Mouse (Mus musculus): Measurements from ENCODE around the gene Tead1. TPM values are rescaled to one million over a fixed set of nuclear protein-coding genes. Genes with fewer than 3 reads are reported as not detected.
A peak's percentile ranks its signal among the peaks of the same experiment; 100 is the strongest.

Tead1 gene
- polyA plus RNA-seq, 1 experiment from 2014 or later, result 13.9 TPM

- Histone ChIP-seq H3K4me2 (ENCODE audit: low read depth, low read length) (no peak overlapping the region), H3K4me3 (ENCODE audit: low read depth, low read length) (no peak overlapping the region), H3K9me3 (ENCODE audit: control insufficient read depth, low read length) (no peaks in the 10 kb centered on the region), H3K36me3 (ENCODE audit: control insufficient read depth, insufficient read depth, low read length) (no peaks in the 10 kb centered on the region), H3K27ac (ENCODE audit: low read depth, low read length) (no peak overlapping the region), H3K27me3 (ENCODE audit: control insufficient read depth, insufficient read depth, low read length) (no peaks in the 10 kb centered on the region), H3K4me1 (ENCODE audit: control insufficient read depth, insufficient read depth, low read length) (no peaks in the 10 kb centered on the region), H3K9ac (replicated peaks; ENCODE audit: low read depth, low read length) (no peak overlapping the region)
- no peak for ATAC-seq (ENCODE audit: low read depth)
- WGBS, result 35% methylated on average over 5 of the region's 5 CpGs
These were observed 19.3 kb upstream of the Tead1 start for GRCm38 (mm10) chr7:112659816-112660215.

GRCm38 (mm10) chr7:112660325-112660724, 18.8 kb upstream of the Tead1 start:
- H3K4me2 ChIP-seq (ENCODE audit: low read depth, low read length), result no peak overlapping the region
- H3K9ac ChIP-seq (replicated peaks; ENCODE audit: low read depth, low read length), result no peak overlapping the region
- H3K4me1 ChIP-seq (ENCODE audit: control insufficient read depth, insufficient read depth, low read length), result no peaks in the 10 kb centered on the region
- 67% methylated on average over 1 of the region's 1 CpGs for WGBS
- H3K27me3 ChIP-seq (ENCODE audit: control insufficient read depth, insufficient read depth, low read length), result no peaks in the 10 kb centered on the region
- H3K9me3 ChIP-seq (ENCODE audit: control insufficient read depth, low read length), result no peaks in the 10 kb centered on the region
- no peak overlapping the region for H3K4me3 ChIP-seq (ENCODE audit: low read depth, low read length)
- no peaks in the 10 kb centered on the region for H3K36me3 ChIP-seq (ENCODE audit: control insufficient read depth, insufficient read depth, low read length)
- no peak for ATAC-seq (ENCODE audit: low read depth)
- no peak overlapping the region for H3K27ac ChIP-seq (ENCODE audit: low read depth, low read length)

DNA sequence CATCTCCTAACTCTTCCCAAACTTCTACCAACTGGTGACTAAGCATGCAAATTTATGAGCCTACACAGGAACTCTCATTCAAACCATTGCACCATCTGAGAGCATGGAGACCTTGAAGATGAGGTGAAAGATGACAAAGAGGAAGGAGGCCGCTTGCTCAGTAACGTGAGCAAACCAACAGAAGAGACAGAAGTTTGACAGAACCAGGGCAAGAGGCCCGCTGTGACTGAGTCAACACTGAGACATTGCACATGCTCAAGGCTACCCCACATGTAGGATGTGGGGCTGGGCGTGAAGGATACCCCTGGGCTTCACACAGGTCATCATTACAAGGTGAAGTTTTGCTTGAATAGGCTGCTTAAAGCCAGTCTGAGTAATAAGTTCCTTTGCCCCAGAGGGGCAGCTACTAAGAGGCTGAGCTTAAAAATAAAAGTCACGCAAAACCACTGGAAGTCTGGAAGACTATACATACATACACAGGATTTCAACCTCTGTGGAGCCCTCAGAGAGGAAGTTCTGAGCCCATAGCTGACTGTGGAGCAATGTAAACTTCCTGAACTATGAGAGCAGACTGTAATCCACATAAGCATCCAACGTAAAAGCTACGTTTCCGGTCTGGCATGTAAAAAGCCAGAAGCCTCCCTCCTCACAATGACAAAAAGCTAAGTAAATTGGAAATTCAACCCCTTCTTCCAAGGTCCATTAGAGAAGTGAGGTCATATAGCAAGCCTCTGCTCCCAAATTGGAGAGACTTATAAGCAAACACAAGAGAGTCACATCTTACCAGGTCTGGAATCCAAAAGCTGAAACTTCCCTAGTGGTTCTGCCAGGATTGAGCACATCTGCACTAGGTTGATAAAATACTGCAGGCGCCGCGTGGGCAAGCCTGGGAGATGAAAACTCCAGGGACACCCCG, 16.5 kb upstream of the Tead1 start:
- Histone ChIP-seq H3K9me3 (ENCODE audit: control insufficient read depth, low read length) (no peaks in the 10 kb centered on the region), H3K4me3 (ENCODE audit: low read depth, low read length) (no peak overlapping the region), H3K4me2 (ENCODE audit: low read depth, low read length) (no peak overlapping the region), H3K27ac (ENCODE audit: low read depth, low read length) (no peak overlapping the region), H3K9ac (replicated peaks; ENCODE audit: low read depth, low read length) (no peak overlapping the region), H3K4me1 (ENCODE audit: control insufficient read depth, insufficient read depth, low read length) (no peaks in the 10 kb centered on the region), H3K36me3 (ENCODE audit: control insufficient read depth, insufficient read depth, low read length) (no peaks in the 10 kb centered on the region), H3K27me3 (ENCODE audit: control insufficient read depth, insufficient read depth, low read length) (no peaks in the 10 kb centered on the region)
- WGBS, result 71% methylated on average over 12 of the region's 12 CpGs
- no peak for ATAC-seq (ENCODE audit: low read depth)

DNA sequence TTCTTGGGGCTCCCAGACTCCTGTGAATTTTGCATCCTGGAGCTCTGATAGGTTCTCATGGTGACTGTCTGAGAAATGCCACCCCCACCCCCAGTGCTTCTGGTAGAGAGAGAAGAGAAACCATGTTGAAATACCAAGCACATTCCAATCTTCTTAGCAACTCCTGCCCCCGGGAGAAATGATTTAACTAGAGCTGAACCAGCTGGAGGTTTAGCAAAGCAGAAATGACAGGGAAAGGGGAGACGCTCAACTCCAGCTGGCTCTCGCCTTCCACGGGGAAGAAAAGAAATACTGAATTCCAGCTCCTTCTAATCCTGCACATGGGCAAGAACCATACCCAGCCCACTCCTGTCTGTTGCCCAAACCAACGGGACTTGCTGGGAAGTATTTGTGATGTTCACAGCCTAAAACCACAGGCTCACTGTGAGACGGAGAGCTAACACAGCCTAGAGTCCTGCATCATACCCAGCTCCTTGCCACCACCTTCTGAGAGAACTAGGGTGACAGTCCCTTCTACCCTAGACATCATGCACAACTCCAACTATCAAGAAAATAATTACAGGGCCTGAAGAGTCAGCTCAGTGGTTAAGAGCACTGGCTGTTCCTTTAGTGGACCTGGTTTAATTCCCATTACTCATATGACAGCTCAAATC, 15.7 kb upstream of the Tead1 start:
- WGBS, result 48% methylated on average over 6 of the region's 6 CpGs
- H3K4me3 ChIP-seq (ENCODE audit: low read depth, low read length), result no peak overlapping the region
- ATAC-seq (ENCODE audit: low read depth), result no peak

GRCm38 (mm10) chr7:112669993-112670392, 9.1 kb upstream of the Tead1 start:
- Histone ChIP-seq H3K9ac (replicated peaks; ENCODE audit: low read depth, low read length) (no peak overlapping the region), H3K27me3 (ENCODE audit: control insufficient read depth, insufficient read depth, low read length) (no peaks in the 10 kb centered on the region), H3K4me2 (ENCODE audit: low read depth, low read length) (no peak overlapping the region), H3K36me3 (ENCODE audit: control insufficient read depth, insufficient read depth, low read length) (no peaks in the 10 kb centered on the region), H3K9me3 (ENCODE audit: control insufficient read depth, low read length) (no peaks in the 10 kb centered on the region), H3K4me3 (ENCODE audit: low read depth, low read length) (no peak overlapping the region), H3K27ac (ENCODE audit: low read depth, low read length) (no peak overlapping the region), H3K4me1 (ENCODE audit: control insufficient read depth, insufficient read depth, low read length) (no peaks in the 10 kb centered on the region)
- ATAC-seq (ENCODE audit: low read depth), result no peak
- whole genome bisulfite sequencing, result 85% methylated on average over 2 of the region's 2 CpGs

More for the DNA sequence above, 15.7 kb upstream of the Tead1 start:
- Histone ChIP-seq H3K27me3 (ENCODE audit: control insufficient read depth, insufficient read depth, low read length) (no peaks in the 10 kb centered on the region), H3K27ac (ENCODE audit: low read depth, low read length) (no peak overlapping the region), H3K9me3 (ENCODE audit: control insufficient read depth, low read length) (no peaks in the 10 kb centered on the region), H3K36me3 (ENCODE audit: control insufficient read depth, insufficient read depth, low read length) (no peaks in the 10 kb centered on the region), H3K4me2 (ENCODE audit: low read depth, low read length) (no peak overlapping the region), H3K4me1 (ENCODE audit: control insufficient read depth, insufficient read depth, low read length) (no peaks in the 10 kb centered on the region), H3K9ac (replicated peaks; ENCODE audit: low read depth, low read length) (no peak overlapping the region)

DNA sequence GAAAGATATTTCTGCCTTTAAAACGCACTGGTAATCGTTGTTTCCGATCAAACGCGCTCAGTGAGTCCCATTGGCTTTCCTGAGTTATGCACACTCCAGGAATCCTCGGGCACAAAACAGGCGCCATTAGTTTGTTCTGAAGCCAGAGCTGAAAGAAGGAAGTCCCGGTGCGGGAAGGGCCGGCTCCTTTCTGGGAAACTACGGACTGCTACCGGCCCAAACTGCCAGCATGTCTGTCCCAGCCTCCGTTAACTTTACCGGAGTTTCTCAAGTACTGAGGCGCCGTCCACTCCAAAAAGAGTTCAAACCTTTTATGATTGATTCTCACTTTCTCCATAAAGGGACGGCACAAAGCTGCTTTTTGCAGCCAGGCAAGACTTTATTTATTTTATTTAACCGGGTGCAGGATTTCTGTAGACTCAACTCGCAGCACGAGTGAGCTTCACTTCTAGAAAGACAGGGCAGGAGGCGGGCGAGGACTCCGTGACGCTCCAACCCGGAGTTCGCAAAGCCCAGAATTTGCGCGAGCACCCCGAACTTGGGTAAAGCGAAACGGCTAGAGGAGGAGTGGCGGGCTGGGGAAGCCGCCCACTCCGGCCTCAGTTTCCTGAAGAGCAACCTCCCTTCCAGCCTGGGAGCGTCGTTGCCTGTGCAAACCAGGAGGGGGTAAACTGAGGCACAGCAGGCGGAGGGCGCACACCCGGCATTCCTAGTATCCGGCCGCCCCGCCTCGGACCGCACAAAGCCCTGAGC, 524 bp upstream of the Tead1 start:
- no peaks in the 10 kb centered on the region for H3K9me3 ChIP-seq (ENCODE audit: control insufficient read depth, low read length)
- H3K4me2 ChIP-seq (ENCODE audit: low read depth, low read length), result peak overlapping the region; percentile 87
- H3K27me3 ChIP-seq (ENCODE audit: control insufficient read depth, insufficient read depth, low read length), result no peaks in the 10 kb centered on the region
- no peaks in the 10 kb centered on the region for H3K36me3 ChIP-seq (ENCODE audit: control insufficient read depth, insufficient read depth, low read length)
- peak overlapping the region; percentile 83 for H3K9ac ChIP-seq (replicated peaks; ENCODE audit: low read depth, low read length)
- H3K27ac ChIP-seq (ENCODE audit: low read depth, low read length), result peak overlapping the region; percentile 84
- under 1% methylated on average over 44 of the region's 44 CpGs for WGBS
- peak overlapping the region; percentile 86 for H3K4me3 ChIP-seq (ENCODE audit: low read depth, low read length)
- H3K4me1 ChIP-seq (ENCODE audit: control insufficient read depth, insufficient read depth, low read length), result peaks cover 16% of the 10 kb centered on the region; the same call in 1 of the 2 replicates
- ATAC-seq (ENCODE audit: low read depth), result peak; percentile 70

DNA sequence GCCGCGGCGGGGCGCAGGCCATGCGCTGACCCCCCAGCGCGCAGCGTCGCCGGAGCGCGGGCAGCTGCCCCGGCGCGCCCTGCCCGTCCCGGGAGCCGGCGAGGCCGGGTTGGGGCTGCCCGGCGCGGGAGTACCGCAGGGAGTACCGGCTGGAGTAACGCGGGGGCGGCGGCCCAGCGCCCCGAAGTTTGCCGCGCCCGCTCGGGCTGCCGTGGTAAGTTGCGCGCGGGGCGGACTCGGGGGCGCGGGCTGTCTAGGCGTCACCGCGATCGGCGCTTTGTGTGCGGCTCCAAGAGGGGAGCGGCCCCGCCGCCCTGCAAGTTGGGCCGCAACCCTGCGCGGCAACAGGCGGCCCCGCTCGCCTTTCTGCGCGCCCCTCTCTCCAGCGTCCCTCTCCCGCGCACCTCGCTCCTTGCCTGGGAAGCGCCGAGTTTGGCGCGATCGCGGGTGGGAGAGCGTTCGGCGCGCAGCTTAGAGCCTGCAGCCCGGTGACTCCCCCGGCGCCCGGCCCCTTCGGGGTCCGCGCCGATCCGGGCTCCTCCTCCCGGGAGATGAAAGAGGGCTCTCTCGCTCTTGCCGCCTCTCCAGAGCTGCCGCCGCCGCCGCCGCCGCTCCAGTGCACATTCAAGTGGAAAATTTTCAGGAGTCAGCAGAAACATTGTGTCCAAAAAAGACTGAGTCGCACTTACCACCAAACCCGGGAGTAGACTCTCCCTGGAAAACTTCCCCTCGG, 561 bp downstream of the Tead1 start:
- Histone ChIP-seq H3K4me2 (ENCODE audit: low read depth, low read length) (peak overlapping the region; percentile 87), H3K36me3 (ENCODE audit: control insufficient read depth, insufficient read depth, low read length) (no peaks in the 10 kb centered on the region), H3K9ac (replicated peaks; ENCODE audit: low read depth, low read length) (peak overlapping the region; percentile 83), H3K4me1 (ENCODE audit: control insufficient read depth, insufficient read depth, low read length) (peaks cover 20% of the 10 kb centered on the region; the same call in 1 of the 2 replicates), H3K4me3 (ENCODE audit: low read depth, low read length) (peak overlapping the region; percentile 86), H3K27ac (ENCODE audit: low read depth, low read length) (peak overlapping the region; percentile 84), H3K9me3 (ENCODE audit: control insufficient read depth, low read length) (no peaks in the 10 kb centered on the region), H3K27me3 (ENCODE audit: control insufficient read depth, insufficient read depth, low read length) (no peaks in the 10 kb centered on the region)
- ATAC-seq (ENCODE audit: low read depth), result peak; percentile 68
- under 1% methylated on average over 55 of the region's 95 CpGs for WGBS

DNA sequence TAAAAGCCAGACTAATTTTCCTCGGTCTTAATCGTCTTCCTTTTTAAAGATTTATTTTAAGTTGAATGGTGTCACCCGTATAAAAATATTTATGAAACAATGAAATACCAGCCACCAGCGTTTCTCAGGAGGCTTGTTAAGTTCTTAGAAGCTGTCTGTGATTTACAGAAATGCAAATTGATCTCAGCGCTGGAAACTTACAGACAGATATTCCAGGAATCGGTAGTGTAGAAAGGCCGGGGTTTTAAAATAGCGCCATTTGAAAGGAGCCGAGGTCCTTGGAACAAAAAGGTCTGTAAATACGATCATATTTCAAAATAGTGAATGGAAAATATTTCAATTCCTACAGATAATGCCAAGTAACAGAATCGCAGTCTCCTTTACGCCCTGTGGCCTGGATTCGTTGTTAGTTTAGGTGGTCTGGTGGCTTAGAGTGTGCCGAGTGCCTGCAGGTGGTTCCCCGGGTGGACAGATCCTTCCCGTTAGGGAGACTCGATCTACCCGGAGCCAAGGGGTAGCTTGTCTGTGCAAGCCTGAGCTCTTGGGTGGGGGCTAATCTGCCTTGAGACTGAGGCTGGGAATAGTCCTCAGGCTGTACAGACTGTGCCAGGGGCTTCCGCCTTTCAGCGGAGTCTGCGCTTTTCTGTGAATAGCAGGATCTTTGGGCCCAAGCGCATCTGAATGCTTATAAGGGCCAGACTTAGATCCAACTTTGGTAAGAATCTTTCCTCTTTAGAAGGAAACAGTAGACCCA, 1.6 kb downstream of the Tead1 start:
- Histone ChIP-seq H3K9me3 (ENCODE audit: control insufficient read depth, low read length) (no peaks in the 10 kb centered on the region), H3K9ac (replicated peaks; ENCODE audit: low read depth, low read length) (peak overlapping the region; percentile 43), H3K4me3 (ENCODE audit: low read depth, low read length) (peak overlapping the region; percentile 86), H3K4me2 (ENCODE audit: low read depth, low read length) (peak overlapping the region; percentile 87), H3K27ac (ENCODE audit: low read depth, low read length) (peak overlapping the region; percentile 52), H3K36me3 (ENCODE audit: control insufficient read depth, insufficient read depth, low read length) (no peaks in the 10 kb centered on the region), H3K4me1 (ENCODE audit: control insufficient read depth, insufficient read depth, low read length) (peaks cover 29% of the 10 kb centered on the region; the same call in 1 of the 2 replicates), H3K27me3 (ENCODE audit: control insufficient read depth, insufficient read depth, low read length) (no peaks in the 10 kb centered on the region)
- no peak for ATAC-seq (ENCODE audit: low read depth)
- under 1% methylated on average over 22 of the region's 22 CpGs for WGBS

Measured in neural tube, embryonic 14.5 days (tissue).